Mouse (Mus musculus): Measurements from ENCODE around the gene Arhgdia. TPM values are rescaled to one million over a fixed set of nuclear protein-coding genes. Genes with fewer than 3 reads are reported as not detected.

Arhgdia gene
- polyA plus RNA-seq, 1 experiment: 1,072 TPM

DNA sequence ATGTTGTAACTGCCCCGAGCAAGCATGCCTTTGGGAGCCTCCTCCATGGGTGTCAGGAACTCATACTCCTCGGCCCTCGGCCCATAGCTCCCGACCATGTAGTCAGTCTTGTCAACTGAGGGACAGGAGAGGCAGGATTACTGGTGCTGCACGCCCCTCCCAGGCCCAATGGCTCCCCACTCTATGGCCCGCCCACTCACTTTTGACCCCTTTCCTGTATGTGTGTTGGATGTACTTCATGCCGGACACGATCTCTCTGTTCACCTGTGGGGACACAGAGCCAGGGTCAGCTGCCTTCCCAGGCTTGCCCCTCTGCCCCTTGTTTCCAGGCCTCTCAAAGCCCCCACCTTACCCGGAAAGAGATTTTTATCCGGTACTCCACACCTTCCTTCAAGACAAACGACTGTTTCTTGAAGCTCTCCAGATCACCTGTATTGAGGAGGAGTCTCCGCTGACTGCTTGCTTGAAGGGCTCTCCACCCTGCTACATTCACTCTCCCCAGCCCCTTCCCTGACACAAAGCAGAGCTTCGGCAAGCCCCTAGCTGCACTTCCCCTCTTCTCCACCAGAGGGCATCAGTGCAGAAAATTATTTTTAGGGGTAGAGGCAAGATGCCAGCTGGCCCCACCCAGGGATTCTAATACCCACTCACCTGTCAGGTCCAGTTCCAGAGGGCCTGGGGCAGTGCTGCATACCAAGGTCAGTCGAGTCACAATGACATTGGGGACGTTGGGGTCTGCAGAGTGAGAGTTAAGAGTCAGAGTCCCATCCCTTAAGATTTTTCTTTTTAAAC is 1.9 kb downstream of the Arhgdia start:
- Histone ChIP-seq H3K27me3 (ENCODE audit: control insufficient read depth, insufficient read depth, insufficient read length) (no peaks in the 10 kb centered on the region), H3K36me3 (ENCODE audit: control insufficient read depth, insufficient read depth) (peaks cover 61% of the 10 kb centered on the region), H3K79me3 (ENCODE audit: low read depth) (peaks cover 24% of the 10 kb centered on the region), H3ac (ENCODE audit: control insufficient read depth, insufficient read length, low read depth) (peak overlapping the region; percentile 55), H3K4me3 (ENCODE audit: insufficient read depth, poor library complexity, severe bottlenecking) (peak overlapping the region; percentile 97), H3K79me2 (ENCODE audit: control insufficient read depth, insufficient read depth) (peaks cover 49% of the 10 kb centered on the region)
- TF ChIP-seq MYOG (IDR thresholded peaks at IDR 0.05; ENCODE audit: control insufficient read depth, extremely low read depth, insufficient read length) (no peak), CTCF (IDR thresholded peaks at IDR 0.05; ENCODE audit: control insufficient read depth, insufficient read depth, insufficient read length) (peak; percentile 48)

DNA sequence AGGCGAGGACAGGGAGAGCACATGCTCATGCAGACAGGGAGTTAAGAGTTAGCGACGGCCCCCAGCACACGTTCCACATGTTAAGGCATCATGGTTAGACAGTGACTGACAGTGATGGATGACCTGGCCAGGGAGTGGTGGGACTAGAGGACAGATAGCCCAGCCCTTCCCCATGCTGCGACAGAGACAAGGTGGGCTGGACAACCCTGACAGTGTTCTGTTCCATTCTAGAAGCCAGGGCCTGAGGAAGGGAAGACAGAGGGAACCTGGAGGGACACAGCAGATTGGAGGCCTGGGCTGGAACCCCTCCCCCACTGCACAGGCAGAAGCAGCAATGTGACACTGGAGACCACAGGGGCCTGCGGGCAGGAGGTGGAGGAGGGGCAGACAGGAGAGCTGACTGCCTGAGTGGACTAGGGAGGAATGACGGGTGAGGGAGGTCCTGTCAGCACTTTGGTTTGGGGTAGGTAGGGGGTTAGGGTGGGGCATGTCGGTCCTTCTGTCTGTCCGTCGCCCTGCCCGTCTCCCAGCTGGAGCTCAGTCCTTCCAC is 2.7 kb downstream of the Arhgdia start:
- no peak overlapping the region for H3ac ChIP-seq (ENCODE audit: control insufficient read depth, insufficient read length, low read depth)
- peaks cover 56% of the 10 kb centered on the region for H3K79me2 ChIP-seq (ENCODE audit: control insufficient read depth, insufficient read depth)
- peaks cover 28% of the 10 kb centered on the region for H3K79me3 ChIP-seq (ENCODE audit: low read depth)
- no peak overlapping the region for H3K4me3 ChIP-seq (ENCODE audit: insufficient read depth, poor library complexity, severe bottlenecking)
- TF ChIP-seq MYOG (IDR thresholded peaks at IDR 0.05; ENCODE audit: control insufficient read depth, extremely low read depth, insufficient read length): no peak
- TF ChIP-seq CTCF (IDR thresholded peaks at IDR 0.05; ENCODE audit: control insufficient read depth, insufficient read depth, insufficient read length): no peak
- no peak for TF ChIP-seq CEBPB (IDR thresholded peaks at IDR 0.05; ENCODE audit: low read depth)
- TF ChIP-seq MYOD1 (IDR thresholded peaks at IDR 0.05; ENCODE audit: control insufficient read depth, insufficient read length, low read depth): no peak
- no peak for TF ChIP-seq MAX (IDR thresholded peaks at IDR 0.05)
- TF ChIP-seq USF1 (IDR thresholded peaks at IDR 0.05; ENCODE audit: low read depth): no peak
- TF ChIP-seq FOSL1 (IDR thresholded peaks at IDR 0.05; ENCODE audit: insufficient read depth, low read length, poor library complexity, severe bottlenecking): no peak
- H3K27me3 ChIP-seq (ENCODE audit: control insufficient read depth, insufficient read depth, insufficient read length): no peaks in the 10 kb centered on the region
- H3K36me3 ChIP-seq (ENCODE audit: control insufficient read depth, insufficient read depth): peaks cover 53% of the 10 kb centered on the region

DNA sequence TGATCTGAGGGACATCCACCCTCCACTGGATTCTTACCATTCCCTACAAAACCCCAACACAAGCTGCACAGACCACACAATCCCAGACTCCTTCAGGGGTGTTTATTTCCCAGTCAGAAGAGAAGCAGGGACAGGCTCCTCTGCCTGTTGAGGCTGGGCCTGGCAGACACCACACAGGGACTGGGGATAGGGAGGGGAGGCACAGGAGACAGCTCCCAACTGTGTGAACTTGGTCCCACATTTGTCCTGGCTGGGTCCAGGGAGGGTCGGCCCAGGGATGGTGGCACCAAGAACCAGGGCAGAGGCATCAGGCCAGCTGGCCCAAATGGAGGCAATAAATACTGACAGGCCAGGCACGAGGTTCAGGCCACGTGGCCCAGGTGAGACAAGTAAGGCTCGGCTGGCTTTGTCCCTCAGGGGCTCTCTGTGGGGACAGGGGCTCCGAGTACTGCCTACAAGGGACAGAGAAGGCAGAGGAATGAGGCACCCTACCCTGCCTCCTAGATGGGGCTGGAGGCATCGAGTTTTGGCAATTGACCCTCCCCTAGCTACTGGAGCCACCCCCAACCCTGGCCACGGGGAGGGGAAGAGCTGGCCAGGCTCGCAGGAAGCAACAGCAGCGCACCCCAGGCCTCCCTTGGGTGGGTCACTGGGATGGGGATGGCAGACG is 3.3 kb downstream of the Arhgdia start:
- no peak overlapping the region for H3K4me3 ChIP-seq (ENCODE audit: insufficient read depth, poor library complexity, severe bottlenecking)
- no peaks in the 10 kb centered on the region for H3K27me3 ChIP-seq (ENCODE audit: control insufficient read depth, insufficient read depth, insufficient read length)
- peaks cover 61% of the 10 kb centered on the region for H3K79me2 ChIP-seq (ENCODE audit: control insufficient read depth, insufficient read depth)
- H3K36me3 ChIP-seq (ENCODE audit: control insufficient read depth, insufficient read depth): peaks cover 47% of the 10 kb centered on the region
- H3K79me3 ChIP-seq (ENCODE audit: low read depth): peaks cover 28% of the 10 kb centered on the region
- H3ac ChIP-seq (ENCODE audit: control insufficient read depth, insufficient read length, low read depth): no peak overlapping the region
- no peak for TF ChIP-seq MYOD1 (IDR thresholded peaks at IDR 0.05; ENCODE audit: control insufficient read depth, insufficient read length, low read depth)
- TF ChIP-seq CTCF (IDR thresholded peaks at IDR 0.05; ENCODE audit: control insufficient read depth, insufficient read depth, insufficient read length): no peak
- TF ChIP-seq MYOG (IDR thresholded peaks at IDR 0.05; ENCODE audit: control insufficient read depth, extremely low read depth, insufficient read length): no peak
- no peak for TF ChIP-seq CEBPB (IDR thresholded peaks at IDR 0.05; ENCODE audit: low read depth)
- no peak for TF ChIP-seq USF1 (IDR thresholded peaks at IDR 0.05; ENCODE audit: low read depth)
- no peak for TF ChIP-seq MAX (IDR thresholded peaks at IDR 0.05)
- no peak for TF ChIP-seq FOSL1 (IDR thresholded peaks at IDR 0.05; ENCODE audit: insufficient read depth, low read length, poor library complexity, severe bottlenecking)

DNA sequence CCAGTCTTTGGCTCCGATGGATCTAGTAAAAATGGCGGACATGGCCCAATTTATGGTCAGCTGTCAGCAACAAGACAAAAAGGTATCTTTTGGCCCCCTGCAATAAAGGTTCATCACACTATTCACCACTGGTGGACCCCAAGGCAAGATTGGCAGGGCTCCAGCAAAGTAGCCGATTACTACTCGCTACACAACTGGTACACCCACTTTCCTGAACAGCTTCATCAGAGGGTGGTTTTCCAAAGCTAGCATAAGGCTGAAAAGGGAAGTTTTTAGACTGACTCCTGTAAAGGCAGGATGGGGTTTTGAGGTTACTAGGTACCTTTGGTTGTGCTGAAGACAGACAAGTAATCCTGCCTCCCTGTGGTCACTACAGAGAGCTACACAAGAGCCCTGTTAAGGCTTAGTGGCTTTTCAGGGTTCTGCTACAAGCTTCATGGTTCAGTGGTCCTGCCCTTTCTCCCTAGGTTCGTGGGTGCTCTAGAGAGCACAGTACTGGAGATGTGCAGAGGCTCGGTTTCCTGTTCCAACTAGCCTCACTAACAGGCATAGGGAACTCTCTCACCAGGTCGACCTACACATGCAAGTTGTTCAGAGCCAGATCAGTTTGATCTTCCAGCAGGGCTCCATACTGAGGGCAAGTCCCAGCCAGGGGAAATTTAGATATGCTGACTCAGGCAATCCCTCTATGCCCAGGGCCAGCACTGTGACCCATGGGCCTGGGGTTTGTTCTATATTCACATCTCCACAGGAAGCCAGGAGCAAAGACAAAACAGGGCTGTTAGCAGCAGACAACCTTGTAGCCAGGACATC is 4.0 kb downstream of the Arhgdia start:
- H3K79me3 ChIP-seq (ENCODE audit: low read depth): peaks cover 28% of the 10 kb centered on the region
- no peak for TF ChIP-seq USF1 (IDR thresholded peaks at IDR 0.05; ENCODE audit: low read depth)
- no peak for TF ChIP-seq MYOD1 (IDR thresholded peaks at IDR 0.05; ENCODE audit: control insufficient read depth, insufficient read length, low read depth)
- no peak for TF ChIP-seq CEBPB (IDR thresholded peaks at IDR 0.05; ENCODE audit: low read depth)
- TF ChIP-seq FOSL1 (IDR thresholded peaks at IDR 0.05; ENCODE audit: insufficient read depth, low read length, poor library complexity, severe bottlenecking): no peak
- TF ChIP-seq CTCF (IDR thresholded peaks at IDR 0.05; ENCODE audit: control insufficient read depth, insufficient read depth, insufficient read length): no peak
- TF ChIP-seq MYOG (IDR thresholded peaks at IDR 0.05; ENCODE audit: control insufficient read depth, extremely low read depth, insufficient read length): no peak
- TF ChIP-seq MAX (IDR thresholded peaks at IDR 0.05): no peak
- H3K79me2 ChIP-seq (ENCODE audit: control insufficient read depth, insufficient read depth): peaks cover 64% of the 10 kb centered on the region
- H3K27me3 ChIP-seq (ENCODE audit: control insufficient read depth, insufficient read depth, insufficient read length): no peaks in the 10 kb centered on the region
- H3K4me3 ChIP-seq (ENCODE audit: insufficient read depth, poor library complexity, severe bottlenecking): no peak overlapping the region
- H3K36me3 ChIP-seq (ENCODE audit: control insufficient read depth, insufficient read depth): peaks cover 42% of the 10 kb centered on the region
- no peak overlapping the region for H3ac ChIP-seq (ENCODE audit: control insufficient read depth, insufficient read length, low read depth)

DNA sequence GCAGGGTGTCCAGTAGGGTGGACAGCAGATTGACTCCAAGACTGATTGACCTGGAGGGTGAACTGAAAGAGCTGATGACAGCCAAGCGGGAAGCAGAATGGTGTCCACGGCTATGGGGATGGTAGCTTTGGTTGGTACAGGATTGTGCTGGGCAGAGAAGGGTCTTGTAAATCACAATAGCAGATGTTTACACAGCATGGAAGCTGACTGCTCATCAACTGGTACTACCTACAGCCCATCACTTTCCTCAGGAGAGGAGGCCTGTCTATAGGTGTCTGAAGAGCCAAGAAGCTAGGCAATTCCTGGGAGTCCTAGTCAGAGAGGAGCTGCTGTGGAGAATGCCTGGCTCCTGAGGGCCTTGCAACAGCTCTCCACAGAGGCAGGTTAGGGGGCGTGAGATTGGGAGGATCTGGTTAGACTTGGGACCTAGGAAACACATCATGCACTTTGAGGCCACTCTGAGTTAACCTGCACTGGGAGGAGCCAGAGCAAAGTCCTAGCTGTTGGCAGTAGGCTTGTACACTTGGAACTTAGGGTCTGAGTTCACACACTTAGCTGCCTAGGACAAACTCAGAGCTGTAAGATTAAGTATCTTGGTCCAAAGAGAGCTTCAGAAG is 5.0 kb downstream of the Arhgdia start:
- H3K27me3 ChIP-seq (ENCODE audit: control insufficient read depth, insufficient read depth, insufficient read length): no peaks in the 10 kb centered on the region
- peaks cover 69% of the 10 kb centered on the region for H3K79me2 ChIP-seq (ENCODE audit: control insufficient read depth, insufficient read depth)
- H3K79me3 ChIP-seq (ENCODE audit: low read depth): peaks cover 36% of the 10 kb centered on the region
- peaks cover 43% of the 10 kb centered on the region for H3K36me3 ChIP-seq (ENCODE audit: control insufficient read depth, insufficient read depth)
- no peak overlapping the region for H3ac ChIP-seq (ENCODE audit: control insufficient read depth, insufficient read length, low read depth)
- TF ChIP-seq MYOG (IDR thresholded peaks at IDR 0.05; ENCODE audit: control insufficient read depth, extremely low read depth, insufficient read length) (no peak), FOSL1 (IDR thresholded peaks at IDR 0.05; ENCODE audit: insufficient read depth, low read length, poor library complexity, severe bottlenecking) (no peak), MYOD1 (IDR thresholded peaks at IDR 0.05; ENCODE audit: control insufficient read depth, insufficient read length, low read depth) (no peak), CTCF (IDR thresholded peaks at IDR 0.05; ENCODE audit: control insufficient read depth, insufficient read depth, insufficient read length) (no peak), MAX (IDR thresholded peaks at IDR 0.05) (no peak), CEBPB (IDR thresholded peaks at IDR 0.05; ENCODE audit: low read depth) (no peak), USF1 (IDR thresholded peaks at IDR 0.05; ENCODE audit: low read depth) (no peak)
- no peak overlapping the region for H3K4me3 ChIP-seq (ENCODE audit: insufficient read depth, poor library complexity, severe bottlenecking)

All from C2C12 (cell line).